Mouse (Mus musculus) ovary, postnatal 36 days (tissue): ENCODE data around the gene Ctsa.
"Not testable (repeated sequence)": the region's sequence is repeated elsewhere in the genome, so short reads cannot be mapped to it uniquely, and the experiment has no call there.

ENCODE experiments used
- DNase-seq: peaks from one replicate; pipeline ENCODE4 v3.0.0; 2022; ENCODE audit warnings: low spot score, mixed read lengths

The Ctsa gene

DNA sequence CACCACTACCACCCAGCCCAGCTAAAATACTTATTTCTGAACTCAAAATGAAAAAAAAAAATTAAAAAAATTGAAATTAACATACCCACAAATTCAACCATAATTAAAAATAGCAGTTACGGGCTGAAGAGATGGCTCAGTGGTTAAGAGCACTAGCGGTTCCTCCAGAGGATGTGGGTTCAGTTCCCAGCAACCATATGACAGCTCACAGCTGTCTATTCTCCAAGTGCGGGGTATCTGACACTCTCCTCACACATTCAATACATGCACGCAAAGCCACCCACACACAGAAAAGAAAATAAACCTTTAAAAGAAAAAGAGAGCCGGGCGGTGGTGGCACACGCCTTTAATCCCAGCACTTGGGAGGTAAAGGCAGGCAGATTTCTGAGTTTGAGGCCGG is 17.4 kb downstream of the Ctsa start:
- no peak for DNase-seq

DNA sequence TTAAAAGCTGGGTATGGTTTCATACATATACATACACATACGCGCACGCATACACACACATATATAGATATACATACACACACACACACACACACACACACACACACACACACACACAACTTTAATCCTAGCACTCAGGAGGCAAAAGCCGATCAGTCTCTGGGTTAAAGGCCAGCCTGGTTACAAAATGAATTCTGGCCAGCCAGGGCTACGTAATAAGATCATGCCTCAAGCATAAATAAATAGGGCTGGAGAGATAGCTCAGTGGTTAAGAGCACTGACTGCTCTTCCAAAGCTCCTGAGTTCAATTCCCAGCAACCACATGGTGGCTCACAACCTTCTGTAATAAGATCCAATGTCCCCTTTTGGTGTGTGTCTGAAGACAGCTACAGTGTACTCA is 22.9 kb downstream of the Ctsa start:
- not testable (repeated sequence) for DNase-seq

GRCm38 (mm10) chr2:164856309-164857100 is 23.8 kb downstream of the Ctsa start:
- DNase-seq = no peak

DNA sequence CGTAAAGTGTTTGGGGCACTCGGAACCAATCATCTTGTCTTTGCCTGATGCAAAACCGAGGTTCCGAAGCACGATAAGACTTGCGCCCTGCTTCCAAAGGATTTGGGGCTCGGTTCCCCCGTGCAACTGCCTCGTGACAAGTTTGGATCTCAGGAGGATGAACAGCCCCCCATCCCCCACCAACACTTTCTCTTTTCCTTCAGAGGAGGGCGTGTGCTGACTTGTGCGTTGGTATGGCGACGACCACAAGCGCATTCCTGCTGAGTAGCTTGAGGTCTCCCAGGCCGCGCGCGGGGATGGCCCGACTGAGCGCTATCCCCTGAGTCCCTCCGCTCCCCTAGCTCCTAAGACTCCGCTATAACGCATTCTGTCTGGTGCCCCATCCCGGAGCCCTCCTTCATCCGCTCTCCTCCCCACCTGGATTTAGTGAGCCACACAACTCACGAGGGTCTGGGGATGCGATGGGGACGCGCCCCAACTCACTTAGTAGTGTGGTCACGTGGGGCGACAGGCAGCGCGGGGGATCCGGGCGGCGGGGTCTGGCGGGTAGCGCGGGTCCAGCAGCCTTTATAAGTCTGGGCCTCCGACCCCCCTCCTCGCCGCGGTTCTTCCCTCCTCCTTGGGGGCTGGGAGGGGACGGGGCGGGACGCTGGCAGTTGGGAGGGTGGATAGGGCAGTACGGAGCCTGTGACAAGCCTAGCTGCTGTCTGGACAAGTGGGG is 24.6 kb downstream of the Ctsa start, which contains the start of gene Pltp:
Gene Pltp (minus strand): TSS at position 611 of the 721 bp plus-strand sequence.
- DNase-seq = peak; percentile 50

GRCm38 (mm10) chr2:164857842-164858553 is 25.3 kb downstream of the Ctsa start:
- no peak for DNase-seq

GRCm38 (mm10) chr2:164859155-164859554 is 26.5 kb downstream of the Ctsa start:
- no peak for DNase-seq

DNA sequence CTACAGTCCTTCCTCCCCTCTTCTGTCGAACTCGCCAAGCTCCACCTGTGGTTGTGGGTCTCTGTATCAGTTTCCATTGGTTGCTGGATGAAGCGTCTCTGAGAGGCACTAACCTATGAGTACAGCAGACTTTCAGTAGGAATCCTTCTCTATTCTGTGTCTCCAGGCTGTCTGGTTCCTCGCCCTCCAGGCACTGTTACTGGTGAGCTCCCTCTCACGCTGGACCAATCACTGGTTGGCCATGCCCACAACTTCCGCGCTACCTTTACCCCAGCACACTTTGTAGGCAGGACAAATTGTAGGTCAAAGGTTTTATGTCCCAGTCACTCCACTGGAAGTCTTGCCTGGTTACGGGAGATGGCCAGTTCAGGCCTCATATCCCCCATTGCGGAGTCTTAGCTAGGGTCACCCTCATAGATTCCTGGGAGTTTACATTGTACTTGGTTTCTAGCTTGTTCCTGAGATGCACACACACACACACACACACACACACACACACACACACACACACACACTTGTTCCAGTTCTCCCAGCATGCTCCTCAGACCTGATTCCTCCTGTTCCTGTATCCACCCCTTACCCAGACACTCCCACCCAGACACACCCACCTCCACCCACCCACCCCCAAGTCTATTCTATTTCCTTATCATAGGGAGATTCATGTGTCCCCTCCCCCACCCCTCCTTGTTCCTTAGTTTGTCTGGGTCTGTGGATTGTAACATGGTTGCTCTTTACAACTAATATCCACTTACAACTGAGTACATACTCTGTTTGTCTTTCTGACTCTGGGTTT is 27.2 kb downstream of the Ctsa start:
- DNase-seq = no peak

GRCm38 (mm10) chr2:164861094-164861493 is 28.4 kb downstream of the Ctsa start:
- no peak for DNase-seq

DNA sequence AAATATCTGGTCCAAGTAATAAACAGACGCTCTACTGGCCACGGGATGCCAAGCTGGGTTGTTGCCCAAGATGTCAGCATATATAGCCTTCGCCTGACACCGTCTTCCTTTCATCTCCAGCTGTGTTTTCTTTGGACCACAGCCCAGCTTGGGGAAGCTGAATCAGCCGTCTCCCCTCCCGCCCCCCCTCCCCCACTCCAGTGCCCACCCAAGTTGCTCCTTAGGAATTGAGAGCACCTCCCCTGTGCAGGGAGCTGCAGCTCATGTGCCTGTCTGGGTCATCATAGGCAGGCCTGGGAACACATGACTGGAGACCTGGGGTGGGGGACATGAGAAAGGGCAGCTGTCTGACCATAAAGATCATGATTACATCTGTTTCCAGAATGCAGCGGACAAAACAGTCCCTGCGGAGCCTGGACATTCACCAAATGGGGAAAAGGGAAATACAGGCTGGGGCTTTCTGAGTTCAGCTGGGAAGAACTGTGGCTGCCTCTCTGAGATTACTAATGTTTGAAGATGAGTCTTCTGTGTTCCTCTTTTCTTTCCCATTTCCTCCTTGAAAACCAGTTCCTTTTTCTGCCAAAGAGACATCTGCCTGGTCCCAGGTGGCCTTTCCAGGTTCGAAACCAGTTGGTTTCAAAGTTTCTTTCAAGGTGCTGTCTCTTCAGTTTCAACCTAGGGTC is 29.6 kb downstream of the Ctsa start:
- DNase-seq = no peak

- DNase-seq = not testable (repeated sequence)
These were observed 30.7 kb downstream of the Ctsa start for GRCm38 (mm10) chr2:164863411-164863810.

GRCm38 (mm10) chr2:164864593-164864992 is 31.9 kb downstream of the Ctsa start:
- DNase-seq = no peak

DNA sequence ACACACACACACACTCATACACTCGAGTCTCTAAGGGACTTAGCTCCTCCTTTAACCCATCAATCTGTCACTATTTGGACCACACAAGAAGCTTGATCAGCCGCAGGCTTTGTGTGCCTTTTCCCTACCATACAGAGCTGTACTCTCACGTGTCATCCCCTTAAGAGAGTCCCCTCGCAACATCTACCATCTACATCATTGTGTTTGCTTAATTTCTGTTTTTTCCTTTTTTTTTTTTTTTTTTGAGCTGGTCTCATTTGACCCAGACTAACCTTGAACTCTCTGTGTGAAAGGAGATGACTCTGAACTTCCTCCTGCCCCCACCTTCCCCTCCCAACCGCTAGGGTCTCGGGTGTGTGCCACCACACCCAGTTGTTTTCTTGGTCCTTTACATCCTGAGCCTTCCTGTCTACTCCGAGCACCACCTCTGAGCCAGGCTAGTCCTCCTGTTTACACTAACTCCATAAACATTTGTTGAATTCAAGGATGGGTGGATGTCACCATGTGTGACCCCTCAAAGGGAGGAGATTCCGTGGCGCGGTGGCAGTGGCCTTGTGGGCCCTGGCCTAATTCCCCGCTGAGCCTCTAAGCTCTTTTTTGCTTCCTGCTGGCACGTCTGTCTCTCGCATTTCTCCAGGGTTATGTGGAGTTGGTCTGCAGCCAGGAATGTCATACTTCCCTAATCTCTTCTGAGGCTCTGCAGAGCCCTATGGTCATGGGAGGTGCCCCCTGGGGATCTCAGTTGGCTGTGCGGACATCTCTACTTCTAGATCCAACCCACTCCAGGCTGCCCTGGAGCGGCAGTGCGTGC is 34.3 kb downstream of the Ctsa start:
- DNase-seq = no peak

DNA sequence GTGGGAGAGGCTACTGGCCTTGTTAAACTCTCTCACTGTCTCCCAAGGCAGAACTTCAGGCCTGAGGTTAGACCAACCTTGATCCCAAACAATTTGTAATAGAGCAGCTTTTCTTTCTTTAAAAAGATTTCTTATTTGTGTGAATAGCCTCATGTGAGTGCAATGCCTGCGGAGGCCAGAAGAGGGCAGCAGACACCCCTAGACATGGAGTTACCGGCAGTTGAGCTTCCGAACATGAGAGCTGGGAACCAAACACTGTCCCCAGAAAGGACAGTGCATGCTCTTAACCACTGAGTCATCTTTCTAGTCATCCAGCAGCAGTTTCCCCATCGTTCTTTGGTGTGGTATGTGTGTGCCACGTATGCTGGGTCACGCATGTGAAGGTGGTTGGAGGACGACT is 34.9 kb downstream of the Ctsa start:
- DNase-seq = no peak

DNA sequence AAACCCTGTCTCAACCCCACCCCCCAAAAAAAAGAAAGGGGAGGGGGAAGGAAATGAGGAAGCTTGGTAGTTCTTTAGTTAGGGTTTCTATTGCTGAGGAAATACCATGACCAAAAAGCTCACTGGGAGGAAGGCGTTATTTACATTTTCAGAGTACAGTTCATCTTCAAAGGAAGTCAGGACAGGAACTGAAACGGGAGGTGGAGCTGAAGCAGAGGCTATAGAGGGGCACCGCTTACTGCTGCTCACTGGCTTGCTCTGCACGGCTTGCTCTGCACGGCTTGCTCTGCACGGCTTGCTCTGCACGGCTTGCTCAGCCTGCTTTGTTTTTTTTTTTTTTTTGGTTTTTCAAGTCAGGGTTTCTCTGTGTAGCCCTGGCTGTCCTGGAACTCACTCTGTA is 35.8 kb downstream of the Ctsa start:
- no peak for DNase-seq

GRCm38 (mm10) chr2:164871602-164872303 is 39.1 kb downstream of the Ctsa start:
- no peak for DNase-seq

DNA sequence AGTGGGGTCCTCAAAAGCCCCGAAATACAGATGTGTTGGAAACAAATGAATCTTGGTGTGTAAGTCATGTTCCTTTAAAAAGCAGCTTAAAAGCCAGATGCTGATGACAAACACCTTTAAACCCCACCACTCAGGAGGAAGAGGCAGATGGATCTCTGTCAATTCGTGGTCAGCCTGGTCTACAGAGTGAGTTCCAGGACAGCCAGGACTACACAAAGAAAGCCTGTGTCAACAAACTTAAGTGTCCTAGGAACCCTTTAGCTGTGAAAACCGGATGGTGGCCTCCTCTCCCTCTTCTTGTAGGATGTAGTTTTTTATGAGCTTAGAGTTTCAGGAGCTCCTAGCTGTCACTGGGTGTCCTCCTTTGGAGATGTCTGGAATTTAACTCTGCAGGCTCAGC is 40.9 kb downstream of the Ctsa start:
- no peak for DNase-seq

DNA sequence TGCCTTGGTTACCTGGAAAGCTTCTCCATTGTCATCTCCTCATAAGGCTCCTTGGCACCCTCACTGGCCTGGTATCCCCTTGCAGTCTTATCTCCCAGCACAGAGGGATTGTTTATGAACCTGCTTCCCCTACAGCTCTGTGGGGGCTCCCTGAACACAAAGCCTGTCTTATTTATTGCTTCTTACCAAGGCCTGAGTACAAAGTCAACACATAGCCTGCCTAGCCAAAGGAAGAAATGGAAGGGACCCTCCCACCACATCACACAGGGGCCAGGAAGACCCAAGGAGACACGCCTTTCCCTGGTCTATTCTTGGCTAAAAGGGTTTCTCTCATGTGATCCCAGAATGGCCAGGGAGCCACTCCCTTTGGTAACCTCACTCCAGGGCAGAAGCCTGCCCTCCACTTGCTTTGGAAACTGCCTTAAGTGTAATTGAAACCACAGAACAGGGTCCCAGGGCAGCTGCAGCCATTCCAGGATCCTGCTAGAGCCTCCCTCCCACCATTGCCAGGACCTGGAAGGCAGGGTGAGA is 41.6 kb downstream of the Ctsa start:
- no peak for DNase-seq

DNA sequence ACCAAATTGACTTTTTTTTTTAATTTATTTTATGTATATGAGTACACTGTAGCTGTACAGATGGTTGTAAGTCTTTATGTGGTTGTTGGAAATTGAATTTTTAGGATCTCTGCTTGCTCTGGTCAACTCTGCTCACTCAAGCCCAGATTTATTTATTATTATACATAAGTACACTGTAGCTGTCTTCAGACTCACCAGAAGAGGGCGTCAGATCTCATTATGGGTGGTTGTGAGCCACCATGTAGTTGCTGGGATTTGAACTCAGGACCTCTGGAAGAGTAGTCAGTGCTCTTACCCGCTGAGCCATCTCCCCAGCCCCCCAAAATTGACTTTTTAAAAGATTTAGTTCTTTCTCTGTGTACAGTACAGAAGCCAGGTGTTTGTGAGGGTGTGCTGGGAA is 43.0 kb downstream of the Ctsa start:
- not testable (repeated sequence) for DNase-seq

GRCm38 (mm10) chr2:164877376-164878215 is 44.9 kb downstream of the Ctsa start:
- not testable (repeated sequence) for DNase-seq
